Mouse (Mus musculus) activated CD4-positive, CD25-positive, alpha-beta regulatory T cell, adult 4 months (primary cell): ENCODE measurements at regions not wholly inside any gene's neighbourhood (a gene's known extent, or its start where the extent isn't known, plus 50 kb on each side); places are given as distances from the start of the nearest gene placed in this dataset.

ENCODE experiments used
- ATAC-seq: one replicate; pipeline ENCODE4 v1.8.0; 2017

DNA sequence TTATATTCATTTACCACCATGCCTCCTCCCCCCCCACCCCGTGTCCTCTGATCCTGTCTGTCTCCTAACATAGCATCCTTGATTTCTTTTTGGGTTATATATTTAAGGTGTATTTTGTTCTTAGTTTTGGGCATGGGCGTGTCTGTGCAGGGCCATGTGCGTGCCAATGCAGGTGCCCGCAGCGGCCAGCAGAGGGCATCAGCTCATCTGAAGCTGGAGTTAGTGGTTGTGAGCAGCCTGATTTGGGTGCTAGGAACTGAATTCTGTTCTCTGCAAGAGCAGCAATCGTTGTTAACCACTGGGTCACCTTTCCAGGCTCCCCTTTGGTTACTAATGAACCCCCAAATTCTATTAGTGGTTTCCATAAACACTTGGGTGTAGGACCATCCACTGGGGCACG lies 167.5 kb upstream of the Zfp64 start:
- ATAC-seq = no peak

GRCm38 (mm10) chr2:169116841-169117240 lies 161.5 kb upstream of the Zfp64 start:
- no peak for ATAC-seq

DNA sequence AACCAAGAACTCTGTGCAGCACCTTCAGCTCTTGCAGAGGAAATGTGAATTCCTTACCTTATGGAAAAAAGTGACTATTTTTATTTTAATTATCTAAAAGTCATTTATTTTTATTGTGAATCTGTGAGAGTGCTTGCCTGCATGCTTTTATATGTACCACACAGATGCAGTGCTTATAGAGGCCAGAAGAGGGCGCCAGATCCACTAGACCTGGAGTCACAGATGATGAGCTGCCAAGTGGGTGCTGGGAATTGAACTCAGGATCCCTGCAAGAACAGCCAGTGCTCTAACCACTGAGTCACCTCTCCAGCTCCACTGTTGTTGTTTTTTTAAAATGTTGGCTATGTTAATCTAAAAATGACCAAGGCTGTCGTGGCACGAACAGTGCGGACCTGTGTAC lies 153.7 kb upstream of the Zfp64 start:
- ATAC-seq = no peak

GRCm38 (mm10) chr2:169108037-169108436 lies 152.7 kb upstream of the Zfp64 start:
- no peak for ATAC-seq

- ATAC-seq = no peak
Measured at GRCm38 (mm10) chr2:169101506-169102261, 146.3 kb upstream of the Zfp64 start.

GRCm38 (mm10) chr2:169100516-169100915 lies 145.1 kb upstream of the Zfp64 start:
- ATAC-seq = no peak

DNA sequence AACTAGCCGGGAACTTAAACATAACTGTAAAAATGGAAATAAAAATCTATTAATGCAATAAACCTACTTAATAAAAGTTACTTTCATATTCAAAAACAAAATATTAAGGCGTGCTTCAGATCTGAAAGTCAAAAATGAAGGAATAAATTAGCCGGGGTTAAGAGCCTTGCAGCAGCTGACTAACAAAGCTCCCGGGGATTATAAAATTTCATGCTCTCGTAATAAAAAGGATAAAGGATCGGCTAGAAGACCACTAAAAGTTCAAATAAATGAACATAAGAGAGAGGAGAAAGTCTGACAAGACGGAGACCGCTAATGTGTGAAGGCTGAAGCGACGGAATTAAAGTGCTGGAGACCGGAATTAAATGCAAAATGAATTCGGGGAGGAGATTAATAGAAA lies 144.3 kb upstream of the Zfp64 start:
- ATAC-seq = no peak

DNA sequence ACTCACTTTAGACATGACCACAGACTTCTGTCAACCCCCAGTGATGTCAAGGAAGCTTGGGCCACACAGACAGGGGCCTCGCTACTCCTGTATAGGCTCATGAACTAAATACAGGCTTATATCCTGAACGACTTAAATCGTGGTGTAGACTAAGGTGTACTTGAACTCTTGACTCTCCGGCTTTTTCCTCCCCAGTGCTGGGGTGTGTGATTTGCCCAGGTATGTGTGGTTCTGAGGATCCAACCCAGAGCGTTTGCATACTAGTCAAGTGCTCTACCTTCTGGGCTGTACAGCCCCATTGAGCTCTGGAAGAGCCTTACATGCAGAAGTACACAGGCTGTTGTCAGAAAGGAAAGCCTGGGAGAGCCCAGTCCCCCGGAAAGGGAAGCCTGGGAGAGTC lies 143.2 kb upstream of the Zfp64 start:
- ATAC-seq = no peak

- no peak for ATAC-seq
Measured at GRCm38 (mm10) chr2:169094011-169094754, 138.8 kb upstream of the Zfp64 start.

DNA sequence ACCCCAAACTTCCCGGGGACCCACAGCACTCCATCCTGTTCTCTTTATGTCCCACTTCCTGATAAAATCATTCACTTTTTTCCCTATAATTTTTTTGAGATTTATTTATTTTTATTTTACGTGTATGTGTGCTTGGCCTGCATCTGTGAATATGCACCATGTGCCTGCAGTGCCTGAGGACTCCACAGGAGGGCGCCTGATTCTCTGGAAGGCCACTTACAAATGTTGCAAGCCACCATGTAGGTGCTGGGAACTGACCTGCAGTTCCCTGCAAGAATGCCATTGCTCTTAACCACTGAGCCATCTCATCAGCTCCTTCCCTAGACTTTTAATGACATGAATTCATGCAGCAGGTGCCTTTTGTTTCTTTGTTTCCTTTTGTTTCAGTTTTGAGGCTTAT lies 134.9 kb upstream of the Zfp64 start:
- no peak for ATAC-seq

DNA sequence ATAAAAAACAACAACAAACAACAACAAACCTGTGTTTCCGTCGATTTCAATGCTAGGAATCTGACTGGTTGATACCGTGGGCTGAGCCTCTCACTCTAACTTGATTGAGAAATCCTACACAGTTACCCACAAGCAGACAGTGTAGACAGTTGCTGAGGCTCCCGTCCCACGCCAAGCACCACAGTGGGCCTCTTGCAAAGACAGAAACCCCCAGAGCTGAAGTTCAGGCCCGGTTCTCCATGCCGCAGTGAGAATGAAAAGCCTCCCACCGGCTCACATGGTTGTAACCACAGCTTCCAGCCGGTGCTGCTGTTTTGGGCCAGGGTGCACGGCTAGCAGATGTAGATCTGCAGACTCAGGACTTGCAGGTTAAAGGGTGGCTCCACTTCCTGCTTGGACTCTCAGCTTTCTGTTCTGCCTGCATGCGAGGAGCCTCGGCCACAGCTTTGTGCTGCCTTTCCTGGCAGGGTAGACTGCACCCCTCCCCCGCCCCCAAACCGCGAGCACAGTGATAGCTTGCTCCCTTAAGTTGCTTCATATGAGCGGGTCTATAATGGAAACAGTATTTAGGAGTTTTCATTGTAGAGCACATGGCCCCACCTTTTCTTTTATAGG lies 133.6 kb upstream of the Zfp64 start:
- peak; percentile 59 for ATAC-seq

- ATAC-seq = no peak
Measured at GRCm38 (mm10) chr2:169088301-169088700, 132.9 kb upstream of the Zfp64 start.

DNA sequence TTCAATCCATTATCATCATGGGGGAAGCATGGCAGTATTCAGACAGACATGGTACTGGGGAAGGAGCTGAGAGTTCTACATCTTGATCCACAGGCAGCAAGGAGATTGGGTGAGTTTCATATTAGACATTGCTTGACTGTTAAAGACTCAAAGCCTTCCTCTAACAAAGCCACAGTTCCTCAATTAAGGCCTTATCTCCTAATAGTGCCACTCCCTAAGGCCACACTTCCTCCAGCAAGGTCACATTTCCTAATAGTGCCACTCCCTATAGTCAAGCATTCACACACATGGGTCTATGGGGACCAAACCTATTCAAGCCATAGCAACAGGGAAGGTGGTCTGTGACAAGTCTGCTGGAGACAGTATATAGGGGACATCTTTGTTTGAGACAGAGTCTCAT lies 115.9 kb upstream of the Zfp64 start:
- no peak for ATAC-seq

DNA sequence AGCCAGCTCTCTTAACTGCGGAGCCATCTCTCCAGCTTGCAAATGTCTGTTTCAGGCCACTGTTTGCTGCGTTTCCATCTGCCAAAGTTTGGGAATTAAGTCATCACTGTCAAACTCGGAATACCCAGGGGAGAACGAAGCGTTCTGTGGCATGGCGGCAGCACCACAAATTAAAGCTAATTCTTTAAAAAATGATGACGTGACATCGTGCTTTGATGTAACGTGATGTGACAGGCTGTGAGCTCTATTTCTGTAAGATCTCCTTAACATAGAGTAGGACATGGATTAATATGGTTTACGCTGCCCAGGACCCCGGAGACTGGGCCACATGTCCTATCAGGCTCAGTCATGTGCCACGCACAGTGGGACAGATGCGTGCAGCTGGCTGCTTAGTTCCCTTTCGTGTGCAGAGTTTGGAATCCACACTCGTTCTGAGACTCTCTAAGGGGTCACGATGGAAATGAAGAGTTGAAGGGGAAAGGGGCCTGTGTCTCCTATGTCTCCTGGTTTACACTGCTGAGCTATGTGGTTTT lies 109.8 kb upstream of the Zfp64 start:
- ATAC-seq = no peak

DNA sequence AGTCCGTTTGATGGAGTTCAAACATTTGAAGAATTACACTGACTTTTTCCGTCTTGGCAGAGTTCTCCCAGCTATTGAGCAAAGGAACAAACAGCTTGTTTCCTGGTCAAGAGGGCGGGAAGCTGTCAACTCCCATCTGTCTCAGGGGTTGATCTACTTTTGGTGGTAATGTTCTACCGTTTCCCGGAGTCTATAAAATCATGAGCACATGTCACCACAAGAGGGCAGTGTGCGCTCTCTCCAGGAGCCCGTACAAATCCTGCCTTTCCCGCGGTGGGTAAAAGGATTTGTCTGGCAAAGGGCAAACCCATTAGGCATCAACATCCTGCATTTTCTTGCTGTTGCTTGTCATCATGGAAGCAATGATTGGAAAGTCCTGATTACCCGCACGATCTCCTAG lies 106.1 kb upstream of the Zfp64 start:
- no peak for ATAC-seq

- ATAC-seq = no peak
Measured at GRCm38 (mm10) chr2:169060495-169060894, 105.1 kb upstream of the Zfp64 start.

DNA sequence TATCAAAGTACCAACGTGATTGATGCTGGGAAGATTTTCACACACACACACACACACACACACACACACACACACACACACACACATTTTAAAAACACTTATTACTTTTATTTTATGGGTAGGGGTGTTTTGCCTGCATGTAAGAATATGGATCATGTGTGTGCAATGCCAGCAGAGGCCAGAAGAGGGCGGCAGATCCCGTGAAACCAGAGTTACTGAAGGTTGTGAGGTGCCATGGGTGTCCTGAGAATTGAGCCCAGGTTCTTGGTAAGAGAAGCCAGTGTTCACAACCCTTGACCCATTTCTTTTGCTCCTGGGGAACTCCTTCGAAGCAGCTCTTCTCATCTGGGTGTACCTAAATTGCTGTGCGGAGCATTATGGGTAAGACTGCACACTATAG lies 102.4 kb upstream of the Zfp64 start:
- ATAC-seq = no peak

GRCm38 (mm10) chr2:169049947-169050346 lies 94.6 kb upstream of the Zfp64 start:
- ATAC-seq = no peak

GRCm38 (mm10) chr2:169041748-169042147 lies 86.4 kb upstream of the Zfp64 start:
- no peak for ATAC-seq

GRCm38 (mm10) chr2:169037975-169038374 lies 82.6 kb upstream of the Zfp64 start:
- ATAC-seq = no peak

DNA sequence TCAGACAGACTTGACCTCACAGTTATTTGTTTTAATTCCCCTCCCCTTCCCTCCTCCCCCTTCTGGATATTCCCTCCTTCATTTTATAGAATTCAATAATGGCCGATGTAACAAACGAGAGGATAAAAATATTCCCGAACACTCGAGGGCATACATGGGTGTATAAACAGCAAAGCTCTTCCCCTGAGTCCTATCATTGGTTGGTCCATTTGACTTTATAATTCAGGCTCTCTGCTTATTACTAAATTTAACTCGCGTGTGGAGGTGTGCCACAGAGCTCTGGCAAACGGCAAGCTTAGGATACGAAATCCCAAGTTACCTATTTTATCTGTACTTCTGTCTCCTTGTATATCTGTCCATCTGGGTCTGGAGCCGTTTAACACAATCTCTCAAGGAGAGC lies 82.1 kb upstream of the Zfp64 start:
- ATAC-seq = no peak

GRCm38 (mm10) chr2:169035315-169035714 lies 79.9 kb upstream of the Zfp64 start:
- ATAC-seq = no peak

GRCm38 (mm10) chr2:169033997-169034396 lies 78.6 kb upstream of the Zfp64 start:
- ATAC-seq = no peak

GRCm38 (mm10) chr2:169033181-169033580 lies 77.8 kb upstream of the Zfp64 start:
- ATAC-seq = no peak
